Mouse (Mus musculus) stomach, embryonic 14.5 days (tissue): ENCODE measurements around the gene Ccdc36. TPM values are rescaled to one million over a fixed set of nuclear protein-coding genes. Genes with fewer than 3 reads are reported as not detected.

Experiments used
- ATAC-seq: fragments of 200-750 bp; cut with Nextera tagmentation; 2 replicates; pipeline ENCODE4 v1.8.0; 2017; ENCODE audit warnings: low read depth, moderate TSS enrichment; ENCODE audit not compliant: insufficient number of reproducible peaks, insufficient read depth, low FRiP score
- H3K27ac ChIP-seq: fragments of 300-500 bp; sonication (generic); 2 replicates; pipeline ENCODE4 v1.5.1; 2014; ENCODE audit warnings: mild to moderate bottlenecking, low read length, moderate library complexity, mixed read lengths
- H3K27me3 ChIP-seq: fragments of 300-500 bp; sonication (generic); 2 replicates; pipeline ENCODE4 v1.6.1; 2014; ENCODE audit warnings: low read length, control low read depth, mixed read lengths; ENCODE audit not compliant: control insufficient read depth, insufficient read depth
- H3K36me3 ChIP-seq: fragments of 300-500 bp; sonication (generic); 2 replicates; pipeline ENCODE4 v1.6.1; 2014; ENCODE audit warnings: mild to moderate bottlenecking, control low read depth, low read length, moderate library complexity, mixed read lengths; ENCODE audit not compliant: control insufficient read depth, insufficient read depth
- H3K4me1 ChIP-seq: fragments of 300-500 bp; sonication (generic); 2 replicates; pipeline ENCODE4 v1.6.1; 2014; ENCODE audit warnings: low read length, control low read depth, mixed read lengths; ENCODE audit not compliant: control insufficient read depth, insufficient read depth
- H3K4me2 ChIP-seq: fragments of 300-500 bp; sonication (generic); replicated peaks from 2 replicates; pipeline ENCODE4 v1.6.1; 2014; ENCODE audit warnings: low read depth, low read length, control low read depth
- H3K4me3 ChIP-seq: fragments of 300-500 bp; sonication (generic); 2 replicates; pipeline ENCODE4 v1.5.1; 2014; ENCODE audit warnings: low read depth, low read length, control low read depth
- H3K9ac ChIP-seq: fragments of 300-500 bp; sonication (generic); replicated peaks from 2 replicates; pipeline ENCODE4 v1.6.1; 2014; ENCODE audit warnings: low read depth, mild to moderate bottlenecking, control low read depth, low read length, moderate library complexity, mixed read lengths
- H3K9me3 ChIP-seq: fragments of 300-500 bp; sonication (generic); 2 replicates; pipeline ENCODE4 v1.6.1; 2016; ENCODE audit warnings: low read depth, low read length, control low read depth; ENCODE audit not compliant: control insufficient read depth
- WGBS: fragments of 180-500 bp; shearing (Covaris S2); extraction: QIAGEN DNeasy Blood & Tissue Kit; methylation state at CpG from one replicate; pipeline ENCODE4 v1.1.7; 2014; 5-methylcytosine and 5-hydroxymethylcytosine counted together
- polyA plus RNA-seq: library from polyadenylated mRNA; unstranded; fragments of >200 nt; fragmentation: Nextera tagmentation; extraction: Ambion mirVana; gene quantifications from 2 replicates; pipeline ENCODE4 v1.2.1, GENCODE M21; 2014

Gene Ccdc36
- polyA plus RNA-seq, 1 experiment from 2014 or later = 1.9 TPM

DNA sequence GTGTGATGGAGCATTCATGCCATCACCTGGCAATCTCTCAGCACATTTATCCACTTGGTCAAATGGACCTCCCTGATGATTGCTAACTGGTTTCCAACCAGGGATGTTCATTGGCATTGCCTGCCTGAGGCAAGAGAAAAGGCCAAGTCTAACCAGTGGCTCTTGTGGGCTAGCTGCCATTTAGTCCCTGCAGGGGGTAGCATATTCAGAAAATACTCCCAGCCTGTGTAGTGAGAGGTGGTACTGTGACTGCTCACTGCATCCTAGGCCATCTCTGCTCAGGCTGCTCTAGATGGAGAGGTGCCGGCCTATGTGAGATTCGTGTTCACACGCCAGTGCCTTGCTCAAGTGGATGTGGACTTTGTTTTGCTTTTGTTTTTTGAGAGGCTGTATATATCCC lies 30.0 kb downstream of the Ccdc36 start:
- Histone ChIP-seq H3K9ac (no peak overlapping the region), H3K27ac (no peak overlapping the region), H3K4me3 (no peak overlapping the region), H3K36me3 (no peaks in the 10 kb centered on the region; the same call in 1 of the 2 replicates), H3K9me3 (no peaks in the 10 kb centered on the region), H3K27me3 (no peaks in the 10 kb centered on the region), H3K4me1 (no peaks in the 10 kb centered on the region), H3K4me2 (no peak overlapping the region)
- 85% methylated on average over 3 of the region's 3 CpGs for WGBS
- no peak for ATAC-seq

DNA sequence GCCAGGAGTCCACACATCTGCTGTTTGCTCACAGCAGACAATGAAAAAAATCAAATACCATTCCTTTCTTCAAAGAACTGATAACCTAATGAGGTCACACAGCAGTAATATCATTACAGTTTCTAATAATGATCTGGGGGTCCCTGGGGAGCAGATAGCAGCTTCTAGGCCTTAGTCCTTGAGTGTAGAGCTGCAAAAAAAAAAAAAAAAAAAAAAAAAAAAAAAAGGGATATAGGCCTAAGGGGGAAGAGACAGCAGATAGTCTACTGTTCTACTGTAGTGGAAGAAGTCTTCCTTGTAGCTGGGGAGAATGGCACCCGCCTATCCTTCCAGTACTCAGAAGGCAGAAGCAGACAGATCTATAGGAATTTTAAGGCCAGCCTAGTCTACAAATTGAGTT lies 32.9 kb downstream of the Ccdc36 start:
- Histone ChIP-seq H3K36me3 (peaks cover 20% of the 10 kb centered on the region), H3K27ac (no peak overlapping the region), H3K9ac (no peak overlapping the region), H3K4me3 (no peak overlapping the region), H3K4me1 (no peaks in the 10 kb centered on the region), H3K9me3 (no peaks in the 10 kb centered on the region), H3K27me3 (no peaks in the 10 kb centered on the region), H3K4me2 (no peak overlapping the region)
- 78% methylated on average over 1 of the region's 1 CpGs for WGBS
- no peak for ATAC-seq

DNA sequence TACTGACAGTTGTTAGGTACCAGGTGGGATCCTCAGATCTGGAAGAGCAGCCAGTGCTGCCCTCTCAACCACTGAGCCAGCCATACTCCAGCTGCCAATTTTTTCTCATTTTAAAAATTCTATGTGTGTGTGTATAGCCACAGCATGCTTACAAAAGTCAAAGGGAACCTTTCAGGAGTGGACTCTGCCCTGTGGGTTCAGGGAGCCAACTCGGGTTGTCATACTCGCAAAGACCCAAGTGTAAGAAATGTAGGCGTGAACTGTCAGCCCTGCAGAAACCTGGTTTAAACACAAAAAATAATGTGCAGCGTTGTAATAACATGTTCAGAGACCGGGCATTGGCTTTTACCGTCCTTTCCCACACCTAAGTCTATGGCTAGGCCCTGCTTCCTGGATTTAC lies 34.1 kb downstream of the Ccdc36 start:
- Histone ChIP-seq H3K36me3 (peaks cover 28% of the 10 kb centered on the region), H3K9ac (no peak overlapping the region), H3K4me1 (no peaks in the 10 kb centered on the region), H3K9me3 (no peaks in the 10 kb centered on the region), H3K4me3 (no peak overlapping the region), H3K27ac (no peak overlapping the region), H3K27me3 (no peaks in the 10 kb centered on the region), H3K4me2 (no peak overlapping the region)
- no peak for ATAC-seq
- WGBS = 95% methylated on average over 6 of the region's 6 CpGs

DNA sequence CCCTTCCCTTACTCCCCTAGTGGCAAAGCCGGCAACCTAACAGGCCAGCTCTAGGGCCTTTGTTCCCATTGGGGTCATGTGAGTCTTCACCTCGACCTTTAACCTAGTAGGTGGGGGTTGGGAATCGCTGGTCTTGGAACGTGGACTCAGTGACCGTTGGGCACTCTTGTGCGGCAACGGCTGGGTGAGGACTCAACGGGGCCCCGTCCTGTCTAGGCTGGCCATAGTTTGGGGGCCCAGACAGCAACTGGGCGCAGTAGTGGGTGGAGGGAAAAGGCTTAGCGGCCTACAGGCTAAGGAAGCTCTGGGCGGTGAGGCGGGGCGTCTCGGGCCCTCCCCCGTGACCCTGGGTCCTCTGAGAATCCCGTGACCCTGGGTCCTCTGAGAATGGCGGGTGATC lies 35.6 kb downstream of the Ccdc36 start, which contains the start of gene 1700102P08Rik:
Gene 1700102P08Rik, plus strand, starts transcription at position 130 of the 400 bp plus-strand sequence.
- H3K9me3 ChIP-seq = no peaks in the 10 kb centered on the region
- no peak within 1 kb of the TSS for H3K27ac ChIP-seq
- H3K9ac ChIP-seq = no peak within 1 kb of the TSS
- H3K27me3 ChIP-seq = no peaks in the 10 kb centered on the region
- H3K4me3 ChIP-seq = no peak within 1 kb of the TSS
- no peak for ATAC-seq
- H3K4me1 ChIP-seq = no peaks in the 10 kb centered on the region
- 73% methylated on average over 18 of the region's 18 CpGs for WGBS
- no peak within 1 kb of the TSS for H3K4me2 ChIP-seq
- H3K36me3 ChIP-seq = peaks cover 41% of the 10 kb centered on the region

DNA sequence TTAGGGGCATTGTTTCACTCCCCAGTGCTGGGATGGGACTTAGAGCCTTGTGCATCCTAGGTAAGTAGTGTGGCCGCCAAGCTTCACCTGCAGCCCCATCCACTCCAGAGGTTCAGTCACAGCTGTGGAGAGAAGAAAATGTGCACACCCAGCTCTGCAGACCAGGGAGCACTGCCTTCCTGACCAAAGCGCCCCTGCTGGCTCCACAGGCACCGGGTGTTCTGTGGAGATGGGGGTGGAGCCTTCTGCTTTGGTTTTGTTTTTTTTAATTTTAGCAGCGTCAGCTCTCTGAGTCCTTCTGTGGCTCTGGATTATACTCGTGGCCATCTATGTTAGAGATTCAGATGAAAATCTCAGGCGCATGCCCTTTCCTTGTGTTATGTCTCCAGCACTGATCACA lies 39.1 kb downstream of the Ccdc36 start:
- Histone ChIP-seq H3K36me3 (peaks cover 70% of the 10 kb centered on the region), H3K27me3 (no peaks in the 10 kb centered on the region), H3K4me2 (no peak overlapping the region), H3K9me3 (no peaks in the 10 kb centered on the region), H3K27ac (no peak overlapping the region), H3K4me1 (no peaks in the 10 kb centered on the region), H3K9ac (no peak overlapping the region), H3K4me3 (no peak overlapping the region)
- ATAC-seq = no peak
- 73% methylated on average over 6 of the region's 6 CpGs for WGBS

DNA sequence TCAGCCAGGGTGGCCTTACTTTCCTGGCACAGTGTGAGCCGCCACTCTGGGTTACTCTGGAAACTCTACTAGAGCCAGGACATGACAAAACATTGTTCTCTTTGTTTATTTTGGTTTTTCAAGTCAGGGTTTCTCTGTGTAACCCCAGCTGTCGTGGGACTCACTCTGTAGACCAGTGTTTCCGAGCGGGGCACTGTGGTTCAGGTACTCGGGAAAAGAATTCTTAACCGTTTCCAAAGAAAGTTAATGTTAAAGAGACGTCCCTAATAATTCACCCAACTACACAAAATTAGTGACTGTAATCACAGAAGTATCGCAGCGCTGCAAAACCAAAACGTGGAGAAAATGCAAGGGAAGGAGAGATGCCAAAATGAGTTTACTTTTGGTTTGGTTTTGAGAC lies 39.7 kb downstream of the Ccdc36 start:
- H3K4me3 ChIP-seq = no peak overlapping the region
- H3K27ac ChIP-seq = no peak overlapping the region
- H3K4me2 ChIP-seq = no peak overlapping the region
- no peaks in the 10 kb centered on the region for H3K27me3 ChIP-seq
- H3K9ac ChIP-seq = no peak overlapping the region
- WGBS = 86% methylated on average over 10 of the region's 10 CpGs
- no peaks in the 10 kb centered on the region for H3K4me1 ChIP-seq
- H3K36me3 ChIP-seq = peaks cover 75% of the 10 kb centered on the region
- no peaks in the 10 kb centered on the region for H3K9me3 ChIP-seq
- no peak for ATAC-seq

DNA sequence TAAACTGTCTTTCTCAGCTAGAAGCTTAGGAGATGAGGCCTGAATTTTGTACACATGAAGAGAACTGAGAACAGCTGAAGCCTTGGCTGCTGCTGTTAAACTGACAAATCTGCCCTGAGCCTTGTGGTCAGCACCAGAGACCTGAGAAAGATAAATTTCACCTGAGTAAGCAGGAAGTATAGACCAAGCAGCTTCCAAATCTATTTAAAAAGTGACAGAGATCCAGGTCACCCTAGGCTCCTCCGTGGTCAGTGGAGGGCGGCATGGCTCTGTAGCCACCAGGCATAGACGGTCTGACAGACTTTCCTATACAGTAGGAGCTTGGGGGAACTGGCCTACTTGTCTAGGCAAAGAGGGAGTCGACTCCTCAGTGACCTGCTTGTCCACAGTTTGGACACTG lies 41.5 kb downstream of the Ccdc36 start:
- Histone ChIP-seq H3K4me3 (no peak overlapping the region), H3K27me3 (no peaks in the 10 kb centered on the region), H3K36me3 (peaks cover 70% of the 10 kb centered on the region), H3K9ac (no peak overlapping the region), H3K27ac (no peak overlapping the region), H3K4me2 (no peak overlapping the region), H3K4me1 (no peaks in the 10 kb centered on the region), H3K9me3 (no peaks in the 10 kb centered on the region)
- ATAC-seq = no peak
- WGBS = 74% methylated on average over 4 of the region's 4 CpGs

DNA sequence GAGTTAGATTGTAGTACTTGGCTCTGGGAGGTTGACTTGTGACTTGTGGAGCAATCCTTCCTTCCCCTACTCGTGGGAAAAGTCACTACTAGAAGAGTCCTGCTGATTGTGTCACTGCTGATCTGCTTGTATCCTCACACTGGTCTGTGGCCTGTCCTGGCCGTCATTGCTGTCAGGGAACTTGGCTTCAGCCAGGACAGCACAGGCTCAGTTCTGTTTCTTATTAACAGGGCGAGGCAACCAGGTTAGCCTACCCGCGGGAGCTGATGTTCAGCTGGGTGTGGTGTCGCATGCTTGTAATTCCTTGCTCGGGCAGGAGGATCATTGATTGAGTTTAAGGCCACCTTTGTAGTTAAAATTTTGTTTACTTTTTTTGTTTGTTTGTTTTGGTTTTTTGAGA lies 43.3 kb downstream of the Ccdc36 start:
- peaks cover 75% of the 10 kb centered on the region for H3K36me3 ChIP-seq

DNA sequence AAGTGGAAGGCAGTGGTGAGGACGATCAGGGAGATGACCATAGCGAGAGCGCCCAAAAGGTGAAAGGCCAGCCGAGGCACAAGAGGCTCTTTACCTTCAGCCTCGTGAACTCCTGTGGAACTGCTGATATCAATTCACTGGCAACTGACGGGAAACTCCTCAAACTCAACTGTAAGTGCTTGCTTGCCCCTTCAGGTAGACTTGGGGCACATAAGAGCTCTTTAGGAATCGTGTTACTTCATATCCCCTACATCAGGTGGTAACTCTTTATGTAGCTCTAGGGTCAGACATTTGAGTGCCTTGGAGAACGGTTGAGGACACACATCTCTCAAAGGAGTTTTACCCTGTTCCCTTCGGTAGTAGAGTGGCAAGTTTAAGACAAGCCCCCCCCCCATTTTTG lies 46.9 kb downstream of the Ccdc36 start:
- no peaks in the 10 kb centered on the region for H3K4me1 ChIP-seq
- no peak overlapping the region for H3K27ac ChIP-seq
- H3K4me2 ChIP-seq = no peak overlapping the region
- 95% methylated on average over 9 of the region's 9 CpGs for WGBS
- no peak overlapping the region for H3K9ac ChIP-seq
- no peaks in the 10 kb centered on the region for H3K27me3 ChIP-seq
- ATAC-seq = no peak
- H3K9me3 ChIP-seq = no peaks in the 10 kb centered on the region
- no peak overlapping the region for H3K4me3 ChIP-seq
- H3K36me3 ChIP-seq = peaks cover 71% of the 10 kb centered on the region

More for the DNA sequence above, 43.3 kb downstream of the Ccdc36 start:
- no peaks in the 10 kb centered on the region for H3K9me3 ChIP-seq
- H3K9ac ChIP-seq = no peak overlapping the region
- H3K27ac ChIP-seq = no peak overlapping the region
- no peaks in the 10 kb centered on the region for H3K4me1 ChIP-seq
- no peak for ATAC-seq
- no peak overlapping the region for H3K4me3 ChIP-seq
- H3K27me3 ChIP-seq = no peaks in the 10 kb centered on the region
- 68% methylated on average over 7 of the region's 7 CpGs for WGBS
- no peak overlapping the region for H3K4me2 ChIP-seq
